In the genomic region with DNA sequence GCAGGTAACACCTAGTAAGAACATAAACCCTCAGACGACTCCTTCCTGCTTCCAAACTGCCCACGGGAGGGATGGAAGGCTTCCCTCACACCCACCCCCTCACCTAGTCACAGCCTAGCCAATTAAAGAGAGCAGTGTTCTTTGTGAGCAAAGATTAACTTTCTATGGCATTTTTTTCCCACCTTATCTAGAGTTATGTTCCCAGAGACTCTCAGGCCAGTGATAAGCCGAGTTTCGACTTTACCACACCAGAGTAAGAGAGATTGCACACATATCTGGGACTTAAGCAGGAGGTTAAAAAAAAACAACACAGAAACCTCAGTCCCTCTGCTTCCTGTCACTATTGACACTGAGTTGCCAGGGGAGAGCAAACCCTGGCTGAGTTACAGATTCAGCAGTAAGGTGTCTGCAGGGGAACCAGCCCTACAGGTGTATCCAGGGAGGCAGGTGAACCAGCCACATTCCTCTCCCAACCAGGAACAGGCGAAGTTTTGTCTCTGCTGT, we compare ENCODE assay signal across 14 mouse cellular contexts.
DNase-seq lines count a peak whose midpoint lies in the region; ATAC-seq lines count a peak whose summit lies in the region.
"Had no signal": no experiment of that assay in that cellular context is flagged by ENCODE, and none has a peak within 500 bp of the region (broad histone marks: within the 10 kb centered on the region; RNA-seq: fewer than 3 reads in every experiment).

No protein-coding gene starts in this region.

- H3K9me3 ChIP-seq in heart, embryonic 13.5 days: no peaks in the 10 kb centered on the region
- H3K9me3 ChIP-seq in lung, embryonic 15.5 days: no peaks in the 10 kb centered on the region
- H3K9me3 ChIP-seq: hindbrain, embryonic 13.5 days; midbrain, embryonic 12.5 days; neural tube, embryonic 12.5 days had no signal

- peak overlapping the region; percentile 43 for H3K4me2 ChIP-seq in heart, embryonic 13.5 days
- no peak overlapping the region; the same call in 1 of the 2 replicates for H3K4me2 ChIP-seq in lung, embryonic 15.5 days
- H3K4me2 ChIP-seq: hindbrain, embryonic 13.5 days; liver, embryonic 11.5 days; midbrain, embryonic 12.5 days; neural tube, embryonic 12.5 days had no signal

- H3K4me3 ChIP-seq in heart, embryonic 13.5 days: no peak overlapping the region
- H3K4me3 ChIP-seq in lung, embryonic 15.5 days: no peak overlapping the region
- H3K4me3 ChIP-seq: hindbrain, embryonic 13.5 days; midbrain, embryonic 12.5 days; neural tube, embryonic 12.5 days had no signal

- 8% methylated on average over 5 of the region's 5 CpGs for WGBS in heart, embryonic 13.5 days
- WGBS in lung, embryonic 15.5 days: 23% methylated on average over 5 of the region's 5 CpGs

- no peak for DNase-seq in heart, adult 8-10 months (ENCODE audit: low spot score)
- peak; percentile 41 for DNase-seq in testis, postnatal 14 days (ENCODE audit: low spot score)
- DNase-seq in testis, postnatal 10 days (ENCODE audit: low spot score): no peak
- DNase-seq in urinary bladder, postnatal 25 days (ENCODE audit: low spot score): peak; percentile 40
- no peak for DNase-seq in thymus, postnatal 0 days (ENCODE audit: low spot score)
- no peak for DNase-seq in right cerebral cortex, postnatal 4 days
- DNase-seq: cerebellum, postnatal 25 days; right cerebral cortex, adult 18-20 months had no signal

- no peaks in the 10 kb centered on the region for H3K36me3 ChIP-seq in heart, embryonic 13.5 days
- H3K36me3 ChIP-seq in lung, embryonic 15.5 days: no peaks in the 10 kb centered on the region
- H3K36me3 ChIP-seq: hindbrain, embryonic 13.5 days; midbrain, embryonic 12.5 days; neural tube, embryonic 12.5 days had no signal

- H3K27ac ChIP-seq in heart, embryonic 13.5 days (replicated peaks): peak overlapping the region; percentile 80
- H3K27ac ChIP-seq in lung, embryonic 15.5 days: peak overlapping the region; percentile 88
- H3K27ac ChIP-seq: hindbrain, embryonic 13.5 days; midbrain, embryonic 12.5 days; neural tube, embryonic 12.5 days had no signal

- H3K27me3 ChIP-seq in heart, embryonic 13.5 days (replicated peaks): no peaks in the 10 kb centered on the region
- no peaks in the 10 kb centered on the region for H3K27me3 ChIP-seq in lung, embryonic 15.5 days
- H3K27me3 ChIP-seq: hindbrain, embryonic 13.5 days; midbrain, embryonic 12.5 days; neural tube, embryonic 12.5 days had no signal

- H3K4me1 ChIP-seq in heart, embryonic 13.5 days: peaks cover 88% of the 10 kb centered on the region
- peaks cover 61% of the 10 kb centered on the region for H3K4me1 ChIP-seq in lung, embryonic 15.5 days

- no peak for ATAC-seq in heart, embryonic 13.5 days (ENCODE audit: extremely low read depth, insufficient number of reproducible peaks, low FRiP score, low TSS enrichment)
- peak; percentile 78 for ATAC-seq in lung, embryonic 15.5 days (ENCODE audit: borderline replicate concordance, extremely low read depth, low FRiP score, low TSS enrichment)

- H3K9ac ChIP-seq in heart, embryonic 13.5 days: peak overlapping the region; percentile 45
- H3K9ac ChIP-seq in lung, embryonic 15.5 days: no peak overlapping the region
- H3K9ac ChIP-seq: hindbrain, embryonic 13.5 days; midbrain, embryonic 12.5 days; neural tube, embryonic 12.5 days had no signal

Comparison
In these comparisons a context has a peak if more than half of its experiments do, and no peak if none do; other contexts are left out.
1. DNase-seq: peak in testis, postnatal 14 days (single experiment) and urinary bladder, postnatal 25 days (single experiment); none in heart, adult 8-10 months (single experiment), testis, postnatal 10 days (single experiment), thymus, postnatal 0 days (single experiment) and right cerebral cortex, postnatal 4 days (single experiment).